Mouse (Mus musculus): ENCODE measurements around the gene Gas6. TPM values are rescaled to one million over a fixed set of nuclear protein-coding genes. Genes with fewer than 3 reads are reported as not detected.

The Gas6 gene
- total RNA-seq (2014; rRNA removed): 73.6 and 91.0 TPM in 2 replicates
- 63.0 and 67.8 TPM in 2 replicates for polyA plus RNA-seq (2015; fragmentation: Nextera tagmentation; extraction: Ambion mirVana)

- Histone ChIP-seq H3K4me3 (ENCODE audit: low read depth, low read length) (peak within 1 kb of the TSS; percentile 60), H3K36me3 (ENCODE audit: insufficient read depth, low read length) (0 out of 2 replicates have a peak, but pooled peaks cover 8% of the 10 kb centered on the region), H3K27me3 (ENCODE audit: insufficient read depth, low read length) (no peaks in the 10 kb centered on the region; the same call in 1 of the 2 replicates), H3K27ac (ENCODE audit: low read depth, low read length) (peak within 1 kb of the TSS; percentile 69), H3K9ac (replicated peaks; ENCODE audit: low read length, poor library complexity, severe bottlenecking) (peak within 1 kb of the TSS; percentile 90), H3K4me2 (ENCODE audit: low read depth, low read length, poor library complexity, severe bottlenecking) (peak within 1 kb of the TSS; percentile 50), H3K4me1 (ENCODE audit: insufficient read depth, low read length) (peaks cover 10% of the 10 kb centered on the region), H3K9me3 (ENCODE audit: low read length) (no peaks in the 10 kb centered on the region)
- ATAC-seq (ENCODE audit: low FRiP score) (peak; percentile 79), DNase-seq (ENCODE audit: low spot score) (peak; percentile 67)
- TF ChIP-seq CTCF (IDR thresholded peaks at IDR 0.05): no peak
- 2% methylated on average over 38 of the region's 64 CpGs for WGBS
Measured at GRCm38 (mm10) chr8:13493858-13494631, at the start of gene Gas6. Gene Gas6 (minus strand): TSS chr8:13494490.

GRCm38 (mm10) chr8:13541526-13541925 is 47.2 kb upstream of the Gas6 start:
- no peak for ATAC-seq (ENCODE audit: low FRiP score)

GRCm38 (mm10) chr8:13540122-13540521 is 45.8 kb upstream of the Gas6 start:
- 89% methylated on average over 5 of the region's 5 CpGs for WGBS
- ATAC-seq (ENCODE audit: low FRiP score) (no peak), DNase-seq (ENCODE audit: low spot score) (no peak)
- no peak for TF ChIP-seq CTCF (IDR thresholded peaks at IDR 0.05)
- H3K9me3 ChIP-seq (ENCODE audit: low read length): no peaks in the 10 kb centered on the region
- H3K4me1 ChIP-seq (ENCODE audit: insufficient read depth, low read length): no peaks in the 10 kb centered on the region
- H3K27ac ChIP-seq (ENCODE audit: low read depth, low read length): no peak overlapping the region
- no peak overlapping the region for H3K9ac ChIP-seq (replicated peaks; ENCODE audit: low read length, poor library complexity, severe bottlenecking)
- H3K27me3 ChIP-seq (ENCODE audit: insufficient read depth, low read length): no peaks in the 10 kb centered on the region
- H3K4me2 ChIP-seq (ENCODE audit: low read depth, low read length, poor library complexity, severe bottlenecking): no peak overlapping the region
- H3K36me3 ChIP-seq (ENCODE audit: insufficient read depth, low read length): no peaks in the 10 kb centered on the region
- no peak overlapping the region for H3K4me3 ChIP-seq (ENCODE audit: low read depth, low read length)

More at GRCm38 (mm10) chr8:13541526-13541925, 47.2 kb upstream of the Gas6 start:
- no peaks in the 10 kb centered on the region for H3K4me1 ChIP-seq (ENCODE audit: insufficient read depth, low read length)
- no peak overlapping the region for H3K27ac ChIP-seq (ENCODE audit: low read depth, low read length)
- no peak overlapping the region for H3K4me3 ChIP-seq (ENCODE audit: low read depth, low read length)
- 70% methylated on average over 5 of the region's 5 CpGs for WGBS
- no peaks in the 10 kb centered on the region for H3K36me3 ChIP-seq (ENCODE audit: insufficient read depth, low read length)
- H3K27me3 ChIP-seq (ENCODE audit: insufficient read depth, low read length): no peaks in the 10 kb centered on the region
- no peak overlapping the region for H3K9ac ChIP-seq (replicated peaks; ENCODE audit: low read length, poor library complexity, severe bottlenecking)
- H3K4me2 ChIP-seq (ENCODE audit: low read depth, low read length, poor library complexity, severe bottlenecking): no peak overlapping the region
- TF ChIP-seq CTCF (IDR thresholded peaks at IDR 0.05): no peak
- H3K9me3 ChIP-seq (ENCODE audit: low read length): no peaks in the 10 kb centered on the region
- DNase-seq (ENCODE audit: low spot score): no peak

- Histone ChIP-seq H3K9ac (replicated peaks; ENCODE audit: low read length, poor library complexity, severe bottlenecking) (no peak overlapping the region), H3K4me3 (ENCODE audit: low read depth, low read length) (no peak overlapping the region), H3K9me3 (ENCODE audit: low read length) (no peaks in the 10 kb centered on the region), H3K36me3 (ENCODE audit: insufficient read depth, low read length) (no peaks in the 10 kb centered on the region), H3K4me1 (ENCODE audit: insufficient read depth, low read length) (no peaks in the 10 kb centered on the region), H3K27ac (ENCODE audit: low read depth, low read length) (no peak overlapping the region), H3K27me3 (ENCODE audit: insufficient read depth, low read length) (no peaks in the 10 kb centered on the region), H3K4me2 (ENCODE audit: low read depth, low read length, poor library complexity, severe bottlenecking) (no peak overlapping the region)
- peak; percentile 58 for ATAC-seq (ENCODE audit: low FRiP score)
- peak; percentile 87 for DNase-seq (ENCODE audit: low spot score)
- 56% methylated on average over 6 of the region's 6 CpGs for WGBS
- peak; percentile 31; the same call in 1 of the 2 replicates for TF ChIP-seq CTCF (IDR thresholded peaks at IDR 0.05)
Measured at GRCm38 (mm10) chr8:13538821-13539220, 44.5 kb upstream of the Gas6 start.

- no peak overlapping the region for H3K4me3 ChIP-seq (ENCODE audit: low read depth, low read length)
- no peaks in the 10 kb centered on the region for H3K4me1 ChIP-seq (ENCODE audit: insufficient read depth, low read length)
- no peak for ATAC-seq (ENCODE audit: low FRiP score)
- no peaks in the 10 kb centered on the region for H3K9me3 ChIP-seq (ENCODE audit: low read length)
- H3K36me3 ChIP-seq (ENCODE audit: insufficient read depth, low read length): no peaks in the 10 kb centered on the region
- no peak overlapping the region for H3K27ac ChIP-seq (ENCODE audit: low read depth, low read length)
- WGBS: 36% methylated on average over 2 of the region's 2 CpGs
- no peak for TF ChIP-seq CTCF (IDR thresholded peaks at IDR 0.05)
- no peaks in the 10 kb centered on the region for H3K27me3 ChIP-seq (ENCODE audit: insufficient read depth, low read length)
- DNase-seq (ENCODE audit: low spot score): no peak
- H3K9ac ChIP-seq (replicated peaks; ENCODE audit: low read length, poor library complexity, severe bottlenecking): no peak overlapping the region
- H3K4me2 ChIP-seq (ENCODE audit: low read depth, low read length, poor library complexity, severe bottlenecking): no peak overlapping the region
Measured at GRCm38 (mm10) chr8:13537102-13537501, 42.8 kb upstream of the Gas6 start.

GRCm38 (mm10) chr8:13533123-13533522 is 38.8 kb upstream of the Gas6 start:
- H3K27ac ChIP-seq (ENCODE audit: low read depth, low read length): no peak overlapping the region
- 70% methylated on average over 8 of the region's 8 CpGs for WGBS
- no peak overlapping the region for H3K9ac ChIP-seq (replicated peaks; ENCODE audit: low read length, poor library complexity, severe bottlenecking)
- H3K4me2 ChIP-seq (ENCODE audit: low read depth, low read length, poor library complexity, severe bottlenecking): no peak overlapping the region
- peaks cover 5% of the 10 kb centered on the region; the same call in 1 of the 2 replicates for H3K4me1 ChIP-seq (ENCODE audit: insufficient read depth, low read length)
- no peaks in the 10 kb centered on the region for H3K27me3 ChIP-seq (ENCODE audit: insufficient read depth, low read length)
- no peak for DNase-seq (ENCODE audit: low spot score)
- TF ChIP-seq CTCF (IDR thresholded peaks at IDR 0.05): no peak
- no peak for ATAC-seq (ENCODE audit: low FRiP score)
- H3K4me3 ChIP-seq (ENCODE audit: low read depth, low read length): no peak overlapping the region
- H3K36me3 ChIP-seq (ENCODE audit: insufficient read depth, low read length): no peaks in the 10 kb centered on the region
- H3K9me3 ChIP-seq (ENCODE audit: low read length): no peaks in the 10 kb centered on the region
